Mouse (Mus musculus): Measurements from ENCODE around the gene Suclg1.

DNA sequence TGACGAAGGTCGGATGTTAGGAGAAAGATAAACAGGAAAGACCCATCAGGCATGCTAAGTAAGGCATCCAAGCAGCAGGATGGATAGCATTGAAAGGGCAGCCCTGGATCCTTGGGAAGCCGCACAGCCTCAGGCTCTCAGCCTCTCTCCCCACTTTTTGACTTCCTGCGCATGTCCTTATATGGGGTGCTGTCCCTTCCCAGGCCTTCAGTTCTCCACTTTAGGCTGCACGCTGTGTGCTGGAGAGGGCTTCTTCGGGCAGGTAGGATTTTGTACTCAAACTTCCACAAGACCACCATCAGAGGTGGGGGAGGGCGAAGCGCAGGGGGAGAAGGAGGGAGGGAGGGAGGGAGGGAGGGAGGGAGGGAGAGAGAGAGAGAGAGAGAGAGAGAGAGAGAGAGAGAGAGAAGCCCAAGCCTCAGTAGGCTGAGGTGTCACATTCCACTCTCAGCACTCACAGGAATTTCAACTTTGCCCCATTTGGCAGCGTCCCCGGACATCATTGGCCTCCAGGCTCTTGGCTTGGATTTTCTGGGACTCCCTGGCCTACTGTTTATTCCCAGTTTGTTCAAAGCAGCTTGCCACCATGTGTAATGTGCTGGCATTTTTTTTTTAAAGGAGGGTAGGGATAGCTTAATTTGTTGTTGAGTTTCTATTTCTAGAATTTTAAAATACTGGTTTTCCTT, 25.2 kb upstream of the Suclg1 start:
- TF ChIP-seq POLR2A (IDR thresholded peaks at IDR 0.05; ENCODE audit: low read depth, low read length), result no peak
- no peak for TF ChIP-seq ZMIZ1 (IDR thresholded peaks at IDR 0.05; ENCODE audit: low read depth, low read length)
- no peak for TF ChIP-seq JUND (conservative IDR thresholded peaks at IDR 0.05; ENCODE audit: low read depth, low read length)
- TF ChIP-seq MAFK (IDR thresholded peaks at IDR 0.05; ENCODE audit: insufficient replicate concordance, low read length), result no peak
- TF ChIP-seq ETS1 (conservative IDR thresholded peaks at IDR 0.05; ENCODE audit: low read depth, low read length), result no peak
- TF ChIP-seq CTCF (conservative IDR thresholded peaks at IDR 0.05 in 1 of 2, IDR thresholded peaks at IDR 0.05 in 1 of 2; ENCODE audit: low read depth in 2 of 2, low read length in 2 of 2), result no peak
- no peak for TF ChIP-seq MEF2A (IDR thresholded peaks at IDR 0.05; ENCODE audit: borderline replicate concordance, low read depth, low read length)
- TF ChIP-seq MAZ (IDR thresholded peaks at IDR 0.05; ENCODE audit: low read depth, low read length), result no peak
- TF ChIP-seq BHLHE40 (IDR thresholded peaks at IDR 0.05; ENCODE audit: low read depth, low read length), result no peak
- no peak for TF ChIP-seq JUN (IDR thresholded peaks at IDR 0.05; ENCODE audit: insufficient read depth, low read depth, low read length)
- TF ChIP-seq RAD21 (IDR thresholded peaks at IDR 0.05; ENCODE audit: low read depth, low read length), result no peak
- TF ChIP-seq E2F4 (IDR thresholded peaks at IDR 0.05; ENCODE audit: insufficient replicate concordance, low read depth, low read length), result no peak
- no peak for TF ChIP-seq TCF12 (IDR thresholded peaks at IDR 0.05; ENCODE audit: low read depth, low read length)

Measured in CH12.LX (cell line).